Comparison of ENCODE assay signal across 20 mouse cellular contexts in genomic region chr1:40132721-40133120, GRCm38 (mm10). TPM values are rescaled to one million over a fixed set of nuclear protein-coding genes. Genes with fewer than 3 reads are reported as not detected.
"Had no signal": no experiment of that assay in that cellular context is flagged by ENCODE, and none has a peak within 500 bp of the region (broad histone marks: within the 10 kb centered on the region; RNA-seq: fewer than 3 reads in every experiment).

No protein-coding gene starts in this region.

- H3K36me3 ChIP-seq: kidney, embryonic 15.5 days; limb, embryonic 10.5 days; limb, embryonic 13.5 days; liver, embryonic 15.5 days; midbrain, embryonic 13.5 days had no signal

- DNase-seq: kidney, adult 11 months; kidney, adult 8-10 months; kidney, postnatal 10 days; kidney, postnatal 4 days; liver; lung, adult 2 months; lung, postnatal 14 days; lung, postnatal 4 days; thymus, adult 2 months; thymus, postnatal 25 days had no signal

- H3K4me2 ChIP-seq: kidney, embryonic 15.5 days; limb, embryonic 13.5 days; liver, embryonic 15.5 days; midbrain, embryonic 13.5 days had no signal

- H3K27ac ChIP-seq: kidney, embryonic 15.5 days; limb, embryonic 10.5 days; limb, embryonic 13.5 days; liver, embryonic 15.5 days; midbrain, embryonic 13.5 days; stomach, postnatal 0 days had no signal

- H3K27me3 ChIP-seq: kidney, embryonic 15.5 days; limb, embryonic 13.5 days; liver, embryonic 15.5 days; midbrain, embryonic 13.5 days had no signal

- H3K9me3 ChIP-seq: kidney, embryonic 15.5 days; limb, embryonic 10.5 days; limb, embryonic 13.5 days; liver, embryonic 15.5 days; midbrain, embryonic 13.5 days had no signal

- H3K4me1 ChIP-seq: limb, embryonic 10.5 days; limb, embryonic 13.5 days; liver, embryonic 15.5 days; midbrain, embryonic 13.5 days had no signal

- ATAC-seq: midbrain, embryonic 13.5 days had no signal

- H3K4me3 ChIP-seq: kidney, embryonic 15.5 days; limb, embryonic 10.5 days; limb, embryonic 13.5 days; liver, embryonic 15.5 days; midbrain, embryonic 13.5 days had no signal

- H3K9ac ChIP-seq: kidney, embryonic 15.5 days; limb, embryonic 13.5 days; liver, embryonic 15.5 days; midbrain, embryonic 13.5 days had no signal

RNA-seq across cellular contexts. Expression of gene Il1r2, which starts 58.8 kb away (rescaled TPM):
- total RNA-seq: layer of hippocampus, adult 18-20 months; left cerebral cortex, postnatal 25 days; midbrain, postnatal 0 days had no signal
- polyA plus RNA-seq: neural tube, embryonic 11.5 days had no signal
